In genomic region chr6:127153972-127154707, GRCm38 (mm10) we compare ENCODE assay signal across 8 mouse cellular contexts. TPM values are rescaled to one million over a fixed set of nuclear protein-coding genes. Genes with fewer than 3 reads are reported as not detected.
A peak's percentile ranks its signal among the peaks of the same experiment; 100 is the strongest.
DNase-seq lines count a peak whose midpoint lies in the region; ATAC-seq and TF ChIP-seq lines count a peak whose summit lies in the region.

No protein-coding gene starts in this region.

- peaks cover 61% of the 10 kb centered on the region for H3K4me1 ChIP-seq in liver, embryonic 15.5 days (replicated peaks)
- H3K4me1 ChIP-seq in stomach, embryonic 16.5 days (ENCODE audit: control insufficient read depth, insufficient read depth, low read length) = peaks cover 23% of the 10 kb centered on the region

- no peak overlapping the region for H3K9ac ChIP-seq in liver, embryonic 15.5 days
- peak overlapping the region; percentile 78 for H3K9ac ChIP-seq in stomach, embryonic 16.5 days (ENCODE audit: low read length)

- no peak for DNase-seq in layer of hippocampus, adult 2 months (ENCODE audit: low spot score in 2 of 2)
- DNase-seq in layer of hippocampus, postnatal 25 days (ENCODE audit: extremely low spot score in 1 of 2, low spot score in 1 of 2) = no peak
- DNase-seq in adrenal gland, postnatal 14 days = peak; percentile 30
- peak; percentile 27 to 37 for DNase-seq in heart, postnatal 10 days
- no peak for DNase-seq in cerebellum, adult 11-12 months
- DNase-seq in frontal cortex, postnatal 10 days (ENCODE audit: low spot score in 2 of 2) = no peak

- no peaks in the 10 kb centered on the region for H3K36me3 ChIP-seq in liver, embryonic 15.5 days (replicated peaks)
- no peaks in the 10 kb centered on the region for H3K36me3 ChIP-seq in stomach, embryonic 16.5 days (ENCODE audit: control insufficient read depth, insufficient read depth, low read length)

- no peak overlapping the region; the same call in 1 of the 2 replicates for H3K27ac ChIP-seq in layer of hippocampus, adult 2 months
- no peak overlapping the region for H3K27ac ChIP-seq in liver, embryonic 15.5 days (replicated peaks)
- H3K27ac ChIP-seq in stomach, embryonic 16.5 days (ENCODE audit: low read length) = peak overlapping the region; percentile 97

- peak overlapping the region; percentile 75 for H3K4me3 ChIP-seq in layer of hippocampus, adult 2 months
- H3K4me3 ChIP-seq in liver, embryonic 15.5 days (replicated peaks) = peak overlapping the region; percentile 61
- peak overlapping the region; percentile 82 for H3K4me3 ChIP-seq in stomach, embryonic 16.5 days (replicated peaks; ENCODE audit: low read length)

- under 1% methylated on average over 30 of the region's 30 CpGs for WGBS in liver, embryonic 15.5 days (ENCODE audit: insufficient replicate concordance)
- WGBS in stomach, embryonic 16.5 days = 2% methylated on average over 30 of the region's 30 CpGs

- H3K4me2 ChIP-seq in liver, embryonic 15.5 days = peak overlapping the region; percentile 82
- H3K4me2 ChIP-seq in stomach, embryonic 16.5 days (ENCODE audit: low read depth, low read length) = peak overlapping the region; percentile 96

- intact Hi-C loops in heart, postnatal 10 days (cut with DNase I) = no loop called here

- no peaks in the 10 kb centered on the region for H3K9me3 ChIP-seq in liver, embryonic 15.5 days (replicated peaks)
- no peaks in the 10 kb centered on the region for H3K9me3 ChIP-seq in stomach, embryonic 16.5 days (replicated peaks; ENCODE audit: control insufficient read depth, low read length)

- no peak for TF ChIP-seq CTCF in layer of hippocampus, adult 2 months (conservative IDR thresholded peaks at IDR 0.05)

- ATAC-seq in liver, embryonic 15.5 days (ENCODE audit: insufficient read depth) = no peak
- no peak for ATAC-seq in stomach, embryonic 16.5 days (ENCODE audit: insufficient read depth, low FRiP score)

- peaks cover 97% of the 10 kb centered on the region for H3K27me3 ChIP-seq in liver, embryonic 15.5 days
- 0 out of 2 replicates have a peak, but pooled peaks cover 3% of the 10 kb centered on the region for H3K27me3 ChIP-seq in stomach, embryonic 16.5 days (ENCODE audit: control insufficient read depth, insufficient read depth, low read length)

RNA-seq across cellular contexts. Expression of gene Ccnd2, which starts 2.1 kb away (rescaled TPM):
- 100 to 1,000 TPM; 116 to 142 TPM for total RNA-seq in layer of hippocampus, adult 2 months (2021)
- total RNA-seq in layer of hippocampus, postnatal 25 days (2021) = 100 to 1,000 TPM; 137 to 150 TPM
- total RNA-seq in adrenal gland, postnatal 14 days (2021) = 206 and 209 TPM in 2 replicates
- total RNA-seq in heart, postnatal 10 days (2021) = 100 to 1,000 TPM; 270 to 328 TPM
- 47.6 and 47.9 TPM in 2 replicates for polyA plus RNA-seq in liver, embryonic 15.5 days (2015; fragmentation: Nextera tagmentation; extraction: Ambion mirVana)
- polyA plus RNA-seq in stomach, embryonic 16.5 days (2015; fragmentation: Nextera tagmentation; extraction: Ambion mirVana) = 932 and 1,032 TPM in 2 replicates

RNA-seq across cellular contexts. Expression of gene Tigar, which starts 44.8 kb away (rescaled TPM):
- total RNA-seq in layer of hippocampus, adult 2 months (2021) = 10 to 100 TPM; 25.6 to 27.3 TPM
- total RNA-seq in layer of hippocampus, postnatal 25 days (2021) = 10 to 100 TPM; 26.3 to 27.9 TPM
- total RNA-seq in adrenal gland, postnatal 14 days (2021) = 15.4 and 18.3 TPM in 2 replicates
- total RNA-seq in heart, postnatal 10 days (2021) = 10 to 100 TPM; 38.8 to 40.4 TPM
- polyA plus RNA-seq in liver, embryonic 15.5 days (2015; fragmentation: Nextera tagmentation; extraction: Ambion mirVana) = 0.52 and 0.53 TPM in 2 replicates
- polyA plus RNA-seq in stomach, embryonic 16.5 days (2015; fragmentation: Nextera tagmentation; extraction: Ambion mirVana) = 4.6 and 5.0 TPM in 2 replicates

Comparison
In these comparisons a context has a peak if more than half of its experiments do, and no peak if none do; other contexts are left out.
1. DNase-seq: peak in adrenal gland, postnatal 14 days (single experiment) and heart, postnatal 10 days (2 of 2); none in layer of hippocampus, adult 2 months (0 of 2), layer of hippocampus, postnatal 25 days (0 of 2), cerebellum, adult 11-12 months (single experiment) and frontal cortex, postnatal 10 days (0 of 2).
2. Peak in every context shown above with its lines, with median percentiles within 50 percentile points of each other: H3K4me3 ChIP-seq.